Mouse (Mus musculus) lung, postnatal 0 days (tissue): ENCODE measurements around the gene Gal.

Experiments
- CTCF ChIP-seq: IDR thresholded peaks from 2 replicates; pipeline ENCODE4 v1.5.1; 2016; ENCODE audit warnings: antibody characterized with exemption, mild to moderate bottlenecking
- EP300 ChIP-seq: IDR thresholded peaks from 2 replicates; pipeline ENCODE4 v1.6.1; 2016; ENCODE audit warnings: antibody characterized with exemption, mild to moderate bottlenecking, control low read depth

DNA sequence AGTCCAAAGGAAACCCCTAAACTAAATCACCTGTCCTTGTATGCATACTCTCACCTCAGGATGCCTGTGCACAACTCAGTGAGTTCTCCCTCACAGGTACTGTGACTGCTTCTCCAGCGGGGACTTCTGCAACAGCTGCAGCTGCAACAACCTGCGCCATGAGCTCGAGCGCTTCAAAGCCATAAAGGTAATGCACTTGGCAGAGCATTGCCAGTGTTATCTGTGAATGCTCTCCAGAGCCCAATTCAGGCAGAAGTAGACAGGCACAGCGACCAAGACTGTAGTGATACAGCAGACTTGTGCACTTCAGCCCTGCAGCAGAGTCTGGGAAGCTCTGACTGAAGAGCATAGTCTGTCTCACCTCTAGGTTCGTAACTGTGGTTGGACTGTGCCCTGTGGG is 12.0 kb downstream of the Gal start:
- TF ChIP-seq CTCF (no peak), EP300 (no peak)
